Mouse (Mus musculus) neural tube, embryonic 13.5 days (tissue): ENCODE measurements around the gene Gm20388. TPM values are rescaled to one million over a fixed set of nuclear protein-coding genes. Genes with fewer than 3 reads are reported as not detected.
A peak's percentile ranks its signal among the peaks of the same experiment; 100 is the strongest.
"Not testable (repeated sequence)": the region's sequence is repeated elsewhere in the genome, so short reads cannot be mapped to it uniquely, and the experiment has no call there.

Experiments
- ATAC-seq: fragments of 200-750 bp; cut with Nextera tagmentation; 2 replicates; pipeline ENCODE4 v1.8.0; 2017; ENCODE audit warnings: low read depth, mild to moderate bottlenecking, moderate TSS enrichment, moderate library complexity
- H3K27ac ChIP-seq: fragments of 300-500 bp; sonication (generic); replicated peaks from 2 replicates; pipeline ENCODE4 v1.5.1; 2015; ENCODE audit warnings: moderate library complexity, mild to moderate bottlenecking, inconsistent platforms
- H3K27me3 ChIP-seq: fragments of 300-500 bp; sonication (generic); 2 replicates; pipeline ENCODE4 v1.6.1; 2015; ENCODE audit warnings: mild to moderate bottlenecking, inconsistent platforms
- H3K36me3 ChIP-seq: fragments of 300-500 bp; sonication (generic); 2 replicates; pipeline ENCODE4 v1.6.1; 2015; ENCODE audit warnings: mild to moderate bottlenecking, inconsistent platforms
- H3K4me1 ChIP-seq: fragments of 300-500 bp; sonication (generic); replicated peaks from 2 replicates; pipeline ENCODE4 v1.6.1; 2015; ENCODE audit warnings: inconsistent platforms
- H3K4me2 ChIP-seq: fragments of 300-500 bp; sonication (generic); 2 replicates; pipeline ENCODE4 v1.6.1; 2015; ENCODE audit warnings: inconsistent platforms, mild to moderate bottlenecking, moderate library complexity
- H3K4me3 ChIP-seq: fragments of 300-500 bp; sonication (generic); 2 replicates; pipeline ENCODE4 v1.5.1; 2015; ENCODE audit warnings: mild to moderate bottlenecking, inconsistent platforms
- H3K9ac ChIP-seq: fragments of 300-500 bp; sonication (generic); 2 replicates; pipeline ENCODE4 v1.6.1; 2015; ENCODE audit warnings: moderate library complexity, mild to moderate bottlenecking, inconsistent platforms
- H3K9me3 ChIP-seq: fragments of 300-500 bp; sonication (generic); 2 replicates; pipeline ENCODE4 v1.6.1; 2016; ENCODE audit warnings: inconsistent platforms
- WGBS: fragments of 180-500 bp; shearing (Covaris S2); methylation state at CpG from one replicate; pipeline ENCODE4 v1.1.7; 2015; 5-methylcytosine and 5-hydroxymethylcytosine counted together
- polyA plus RNA-seq: library from polyadenylated mRNA; unstranded; fragments of >200 nt; fragmentation: Nextera tagmentation; extraction: Ambion mirVana; gene quantifications from 2 replicates; pipeline ENCODE4 v1.2.1, GENCODE M21; 2015

Gm20388 gene
- polyA plus RNA-seq, 1 experiment from 2014 or later: 0.27 TPM

DNA sequence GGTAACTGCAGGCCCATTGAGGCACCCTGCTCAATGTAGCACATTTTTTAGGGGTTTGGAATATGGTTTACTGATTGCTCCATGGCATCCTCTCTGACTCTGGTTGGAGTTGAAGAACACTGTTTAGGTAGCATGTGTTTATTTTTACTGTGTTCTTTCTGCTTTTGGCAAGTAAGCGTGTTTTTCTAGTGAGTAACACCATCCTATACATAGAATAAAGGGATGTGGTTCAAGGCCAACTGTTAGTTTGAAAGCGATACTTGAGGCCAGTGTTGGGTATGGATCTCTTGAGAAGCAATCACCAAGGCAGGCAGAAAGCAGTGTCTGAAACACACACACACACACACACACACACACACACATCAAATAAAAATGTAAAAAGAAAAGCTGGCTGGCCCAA lies 3277.4 kb downstream of the Gm20388 start:
- H3K4me1 ChIP-seq: 0 out of 2 replicates have a peak, but pooled peaks cover 4% of the 10 kb centered on the region
- H3K36me3 ChIP-seq: no peaks in the 10 kb centered on the region
- no peak for ATAC-seq
- no peak overlapping the region for H3K4me3 ChIP-seq
- H3K9ac ChIP-seq: no peak overlapping the region
- H3K4me2 ChIP-seq: no peak overlapping the region
- no peak overlapping the region for H3K27ac ChIP-seq
- H3K9me3 ChIP-seq: no peaks in the 10 kb centered on the region
- WGBS: 90% methylated on average over 2 of the region's 2 CpGs
- no peaks in the 10 kb centered on the region for H3K27me3 ChIP-seq

DNA sequence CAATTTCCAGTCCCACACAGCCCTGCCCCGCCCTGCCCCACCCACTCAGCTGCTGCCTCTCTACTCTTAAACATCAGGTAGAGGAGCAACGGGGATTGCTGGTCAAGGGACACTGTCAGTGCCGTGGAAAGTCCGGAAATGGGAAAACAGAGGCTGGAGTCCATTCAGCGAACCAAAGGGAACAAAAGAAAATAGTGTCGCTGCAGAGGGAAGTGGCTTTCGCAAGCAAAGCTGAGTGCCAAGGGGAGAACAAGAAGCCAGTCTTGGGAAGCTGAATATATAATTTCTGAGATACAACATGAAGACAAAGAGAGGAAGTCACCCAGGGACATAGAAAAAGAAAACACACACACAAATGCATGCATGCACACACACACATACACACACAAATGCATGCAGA lies 3278.2 kb downstream of the Gm20388 start:
- no peak overlapping the region for H3K27ac ChIP-seq
- H3K27me3 ChIP-seq: no peaks in the 10 kb centered on the region
- 0 out of 2 replicates have a peak, but pooled peaks cover 4% of the 10 kb centered on the region for H3K4me1 ChIP-seq
- no peak overlapping the region for H3K4me2 ChIP-seq
- H3K9ac ChIP-seq: no peak overlapping the region
- H3K4me3 ChIP-seq: no peak overlapping the region
- no peak for ATAC-seq
- H3K36me3 ChIP-seq: no peaks in the 10 kb centered on the region
- H3K9me3 ChIP-seq: no peaks in the 10 kb centered on the region
- WGBS: 80% methylated on average over 7 of the region's 7 CpGs

DNA sequence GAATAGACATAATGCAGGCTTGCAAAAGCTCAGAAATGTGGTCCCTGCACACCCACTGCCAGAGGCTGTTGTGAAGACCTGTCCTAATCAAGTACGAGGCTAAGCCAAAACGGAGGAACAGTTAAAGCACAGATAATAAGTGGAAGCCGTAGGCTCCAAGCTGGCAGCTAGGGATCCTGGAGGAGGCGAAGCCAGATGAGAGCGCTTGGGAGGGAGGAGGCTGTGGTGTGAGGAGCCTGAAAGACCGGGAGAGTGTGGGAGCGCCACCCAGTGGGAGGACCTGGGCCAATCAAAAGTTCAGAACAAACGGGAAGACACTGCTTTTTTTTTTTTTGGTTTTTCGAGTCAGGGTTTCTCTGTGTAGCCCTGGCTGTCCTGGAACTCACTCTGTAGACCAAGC lies 3280.0 kb downstream of the Gm20388 start:
- H3K9me3 ChIP-seq: no peaks in the 10 kb centered on the region
- 3% methylated on average over 9 of the region's 9 CpGs for WGBS
- no peaks in the 10 kb centered on the region for H3K27me3 ChIP-seq
- no peak overlapping the region for H3K9ac ChIP-seq
- no peaks in the 10 kb centered on the region for H3K36me3 ChIP-seq
- H3K4me2 ChIP-seq: no peak overlapping the region
- no peak for ATAC-seq
- no peak overlapping the region for H3K4me3 ChIP-seq
- H3K27ac ChIP-seq: no peak overlapping the region
- H3K4me1 ChIP-seq: 0 out of 2 replicates have a peak, but pooled peaks cover 4% of the 10 kb centered on the region

DNA sequence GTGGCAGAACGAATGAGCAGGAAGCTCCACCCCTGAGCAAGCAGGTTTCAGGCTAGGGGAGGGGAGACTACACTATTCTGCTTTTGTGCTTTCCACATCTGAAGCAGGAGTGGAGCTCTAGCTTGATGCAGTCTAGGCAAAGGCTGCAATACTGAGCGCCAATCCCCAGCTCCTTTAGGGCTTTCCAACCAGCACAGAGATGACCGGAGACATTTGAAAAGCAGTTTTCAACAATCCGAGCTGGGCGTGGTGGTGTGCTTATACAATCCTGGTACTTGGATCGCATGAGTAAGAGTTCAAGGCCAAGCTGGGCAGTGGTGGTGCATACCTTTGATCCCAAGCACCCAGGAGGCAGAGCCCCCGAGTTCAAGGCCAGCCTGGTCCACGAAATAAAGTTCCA lies 3281.3 kb downstream of the Gm20388 start:
- H3K27me3 ChIP-seq: no peaks in the 10 kb centered on the region
- 62% methylated on average over 8 of the region's 8 CpGs for WGBS

DNA sequence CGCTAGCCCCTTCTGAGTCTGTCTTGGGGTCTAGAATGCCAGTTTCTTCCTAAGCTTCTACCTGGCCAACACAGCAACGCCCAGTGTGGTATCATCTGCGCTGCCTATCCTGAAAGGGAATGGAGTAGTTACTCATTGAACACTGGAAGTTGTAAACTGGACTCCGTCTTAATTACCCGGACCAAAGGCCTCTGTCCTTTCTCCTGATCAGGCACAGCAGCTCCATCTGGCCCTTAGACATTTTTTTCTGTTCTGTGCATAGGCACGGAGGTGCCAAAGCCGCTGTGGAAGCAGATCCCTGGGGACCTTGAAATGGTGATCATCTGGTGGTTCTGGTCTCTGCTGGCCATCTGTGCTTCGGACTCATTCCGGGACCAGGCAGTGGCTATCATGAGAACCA lies 3283.1 kb downstream of the Gm20388 start:
- H3K4me3 ChIP-seq: no peak overlapping the region
- no peaks in the 10 kb centered on the region for H3K36me3 ChIP-seq
- no peaks in the 10 kb centered on the region for H3K27me3 ChIP-seq
- no peak overlapping the region for H3K27ac ChIP-seq
- no peak for ATAC-seq
- H3K4me2 ChIP-seq: no peak overlapping the region
- H3K9me3 ChIP-seq: no peaks in the 10 kb centered on the region
- H3K9ac ChIP-seq: no peak overlapping the region
- 69% methylated on average over 9 of the region's 9 CpGs for WGBS
- 0 out of 2 replicates have a peak, but pooled peaks cover 4% of the 10 kb centered on the region for H3K4me1 ChIP-seq

More for the DNA sequence above, 3281.3 kb downstream of the Gm20388 start:
- Histone ChIP-seq H3K4me2 (no peak overlapping the region), H3K4me1 (0 out of 2 replicates have a peak, but pooled peaks cover 4% of the 10 kb centered on the region), H3K4me3 (no peak overlapping the region), H3K9me3 (no peaks in the 10 kb centered on the region), H3K27ac (no peak overlapping the region), H3K9ac (no peak overlapping the region), H3K36me3 (no peaks in the 10 kb centered on the region)
- ATAC-seq: no peak

DNA sequence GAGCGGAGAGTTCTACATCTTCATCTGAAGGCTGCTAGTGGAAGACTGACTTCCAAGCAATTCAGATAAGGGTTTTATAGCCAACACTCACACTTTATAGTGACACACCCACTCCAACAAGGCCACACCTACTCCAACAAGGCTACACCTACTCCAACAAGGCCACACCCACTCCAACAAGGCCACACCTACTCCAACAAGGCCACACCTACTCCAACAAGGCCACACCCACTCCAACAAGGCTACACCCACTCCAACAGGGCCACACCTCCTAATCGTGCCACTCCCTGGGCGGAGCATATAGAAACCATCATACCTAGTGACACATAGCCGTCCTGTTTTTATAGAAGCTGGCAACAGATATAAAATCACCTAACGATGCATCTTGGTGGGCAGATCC lies 3286.4 kb downstream of the Gm20388 start:
- not testable (repeated sequence) for H3K36me3 ChIP-seq, H3K9me3 ChIP-seq, H3K27me3 ChIP-seq, ATAC-seq, H3K27ac ChIP-seq, H3K4me1 ChIP-seq, H3K4me2 ChIP-seq, H3K9ac ChIP-seq, H3K4me3 ChIP-seq
- 70% methylated on average over 5 of the region's 5 CpGs for WGBS

DNA sequence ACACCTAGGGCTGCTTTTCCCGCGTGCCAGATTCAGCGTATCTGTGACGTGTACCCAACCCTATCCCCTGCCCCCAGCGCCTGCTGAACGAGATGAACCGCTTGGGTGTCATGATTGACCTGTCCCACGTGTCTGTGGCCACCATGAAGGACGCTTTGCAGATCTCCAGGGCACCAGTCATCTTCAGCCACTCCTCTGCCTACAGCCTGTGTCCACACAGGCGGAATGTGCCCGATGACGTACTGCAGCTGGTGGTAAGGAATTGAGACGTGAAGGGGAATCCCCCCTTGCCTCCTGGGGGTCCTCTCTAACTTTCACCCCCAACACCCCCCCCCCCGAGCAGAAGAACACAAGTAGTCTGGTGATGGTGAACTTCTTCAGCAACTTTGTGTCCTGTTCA lies 3289.2 kb downstream of the Gm20388 start:
- no peaks in the 10 kb centered on the region; the same call in 1 of the 2 replicates for H3K27me3 ChIP-seq
- WGBS: 77% methylated on average over 14 of the region's 14 CpGs
- H3K36me3 ChIP-seq: peaks cover 12% of the 10 kb centered on the region
- no peak overlapping the region for H3K9ac ChIP-seq
- H3K9me3 ChIP-seq: no peaks in the 10 kb centered on the region
- H3K4me3 ChIP-seq: no peak overlapping the region
- no peak for ATAC-seq
- no peak overlapping the region for H3K4me2 ChIP-seq
- peaks cover 5% of the 10 kb centered on the region; the same call in 1 of the 2 replicates for H3K4me1 ChIP-seq
- H3K27ac ChIP-seq: no peak overlapping the region

DNA sequence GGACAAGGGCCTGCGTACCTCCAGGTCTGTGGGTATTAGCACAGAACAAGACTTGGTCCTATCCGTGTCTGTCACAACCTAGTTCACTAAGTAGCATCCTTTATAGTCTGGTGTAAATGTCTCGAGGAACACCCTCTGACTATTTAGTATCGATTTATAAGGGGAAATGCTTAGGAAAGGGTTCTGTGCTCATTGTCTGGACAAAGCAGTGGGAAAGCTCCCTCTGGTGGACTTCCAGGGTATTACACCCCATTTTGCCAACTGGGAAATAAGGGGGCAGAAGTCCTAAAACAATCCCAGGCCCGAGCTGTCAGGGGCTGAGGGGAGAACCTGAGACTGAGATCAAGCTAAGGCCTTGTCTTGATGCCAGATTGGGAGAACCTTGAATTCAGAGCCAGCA lies 3291.6 kb downstream of the Gm20388 start:
- ATAC-seq: peak; percentile 57
- 23% methylated on average over 5 of the region's 5 CpGs for WGBS
- no peak overlapping the region for H3K9ac ChIP-seq

DNA sequence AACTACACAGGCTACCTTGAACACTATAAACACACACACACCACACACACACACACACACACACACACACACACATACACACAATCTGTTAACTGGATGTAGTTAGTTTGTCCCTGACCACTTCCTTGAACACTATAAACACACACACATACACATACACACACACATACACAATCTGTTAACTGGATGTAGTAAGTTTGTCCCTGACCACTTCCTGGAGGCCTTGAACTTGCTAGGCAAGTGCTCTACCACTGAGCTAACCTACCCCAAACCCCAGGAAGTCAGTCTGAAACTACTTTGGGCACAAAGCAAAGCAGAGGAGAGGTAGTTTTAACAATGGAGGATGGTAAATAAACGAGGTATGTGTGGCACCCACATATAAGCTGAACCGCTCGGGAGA lies 3292.9 kb downstream of the Gm20388 start:
- Histone ChIP-seq H3K9ac (no peak overlapping the region), H3K4me3 (no peak overlapping the region), H3K27ac (no peak overlapping the region), H3K36me3 (peaks cover 45% of the 10 kb centered on the region), H3K9me3 (no peaks in the 10 kb centered on the region), H3K27me3 (no peaks in the 10 kb centered on the region; the same call in 1 of the 2 replicates), H3K4me1 (peaks cover 5% of the 10 kb centered on the region; the same call in 1 of the 2 replicates), H3K4me2 (no peak overlapping the region)
- WGBS: 92% methylated on average over 3 of the region's 3 CpGs
- no peak for ATAC-seq

More for the DNA sequence above, 3291.6 kb downstream of the Gm20388 start:
- Histone ChIP-seq H3K4me2 (no peak overlapping the region), H3K27ac (no peak overlapping the region), H3K4me1 (peaks cover 5% of the 10 kb centered on the region; the same call in 1 of the 2 replicates), H3K4me3 (no peak overlapping the region), H3K27me3 (no peaks in the 10 kb centered on the region; the same call in 1 of the 2 replicates), H3K9me3 (no peaks in the 10 kb centered on the region), H3K36me3 (peaks cover 33% of the 10 kb centered on the region)

DNA sequence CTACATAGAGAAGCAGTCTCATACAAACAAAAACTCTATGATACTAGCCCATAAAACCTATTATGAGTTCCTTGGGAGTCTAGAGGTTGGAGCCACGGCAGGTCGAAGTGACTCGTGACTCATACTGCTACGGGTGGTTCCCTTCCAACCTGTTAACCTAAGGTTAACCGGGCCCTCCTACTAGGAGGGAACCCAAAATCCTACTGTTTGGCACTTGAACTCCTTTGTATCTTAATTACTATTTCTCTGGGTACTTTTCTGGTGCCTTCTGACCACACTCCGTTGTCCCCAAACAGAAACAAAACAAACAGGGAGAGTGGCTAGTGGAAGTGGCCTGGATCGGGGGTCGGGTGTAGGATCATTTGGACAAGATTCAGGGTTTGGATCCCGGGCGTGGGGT lies 3301.2 kb downstream of the Gm20388 start:
- peak overlapping the region; percentile 92 for H3K4me2 ChIP-seq
- ATAC-seq: no peak; the same call in 1 of the 2 replicates

DNA sequence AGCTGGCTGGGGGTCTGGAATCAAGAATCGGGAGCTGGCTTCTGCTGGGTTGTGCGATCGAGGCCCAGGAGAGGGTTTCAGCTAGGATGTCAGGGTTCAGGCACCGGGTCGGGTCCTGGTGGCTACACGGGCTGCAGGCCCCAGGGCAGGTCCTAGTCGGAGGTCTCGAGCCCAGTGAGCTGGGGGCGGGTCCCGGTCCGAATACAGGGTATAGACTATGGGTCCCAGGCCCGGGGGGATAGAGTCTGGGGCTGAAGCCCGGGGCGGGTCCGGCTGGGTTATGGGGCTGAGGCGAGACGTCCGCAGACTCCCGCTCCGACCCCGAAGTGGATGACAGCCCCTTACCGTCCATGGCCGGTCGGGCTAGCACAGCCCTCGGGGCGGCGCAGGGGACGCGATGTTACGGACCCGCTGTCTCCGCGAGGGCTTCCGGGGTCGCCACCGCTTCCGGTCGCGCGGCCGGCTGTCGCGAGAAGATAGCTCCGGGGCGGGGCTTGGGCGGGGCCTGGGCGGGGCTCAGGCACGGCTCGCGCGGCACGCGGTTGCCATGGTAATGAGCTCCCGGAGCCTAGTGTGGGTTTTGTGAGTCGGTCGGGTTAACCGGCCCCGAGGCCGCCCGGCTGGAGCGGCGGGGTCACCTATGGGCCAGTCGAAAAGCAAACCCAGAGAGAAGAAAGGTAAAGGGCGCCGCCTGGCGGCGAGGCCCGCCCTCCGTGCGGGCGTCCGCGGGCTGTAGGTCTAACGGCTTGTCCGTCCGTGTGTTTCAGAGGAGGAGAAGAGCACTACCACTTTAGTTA lies 3301.9 kb downstream of the Gm20388 start, which contains the start of the genes Chmp1a and Spata33:
Chmp1a (minus strand) TSS at position 443 of the 797 bp plus-strand sequence.
Spata33 (plus strand) TSS at position 512 of the 797 bp plus-strand sequence.
- Histone ChIP-seq H3K4me3 (peak within 1 kb of the TSS; percentile 97), H3K4me1 (peaks cover 26% of the 10 kb centered on the region), H3K27ac (peak within 1 kb of the TSS; percentile 69), H3K4me2 (peak within 1 kb of the TSS; percentile 92), H3K9me3 (no peaks in the 10 kb centered on the region), H3K36me3 (peaks cover 31% of the 10 kb centered on the region), H3K27me3 (no peaks in the 10 kb centered on the region), H3K9ac (peak within 1 kb of the TSS; percentile 99)
- peak; percentile 94 for ATAC-seq
- WGBS: under 1% methylated on average over 61 of the region's 76 CpGs

More for the DNA sequence above, 3301.2 kb downstream of the Gm20388 start:
- H3K36me3 ChIP-seq: peaks cover 37% of the 10 kb centered on the region
- no peaks in the 10 kb centered on the region for H3K9me3 ChIP-seq
- peaks cover 26% of the 10 kb centered on the region for H3K4me1 ChIP-seq
- peak overlapping the region; percentile 99 for H3K9ac ChIP-seq
- H3K27me3 ChIP-seq: no peaks in the 10 kb centered on the region
- peak overlapping the region; percentile 69; the same call in 1 of the 2 replicates for H3K27ac ChIP-seq
- peak overlapping the region; percentile 97 for H3K4me3 ChIP-seq
- 46% methylated on average over 10 of the region's 10 CpGs for WGBS

DNA sequence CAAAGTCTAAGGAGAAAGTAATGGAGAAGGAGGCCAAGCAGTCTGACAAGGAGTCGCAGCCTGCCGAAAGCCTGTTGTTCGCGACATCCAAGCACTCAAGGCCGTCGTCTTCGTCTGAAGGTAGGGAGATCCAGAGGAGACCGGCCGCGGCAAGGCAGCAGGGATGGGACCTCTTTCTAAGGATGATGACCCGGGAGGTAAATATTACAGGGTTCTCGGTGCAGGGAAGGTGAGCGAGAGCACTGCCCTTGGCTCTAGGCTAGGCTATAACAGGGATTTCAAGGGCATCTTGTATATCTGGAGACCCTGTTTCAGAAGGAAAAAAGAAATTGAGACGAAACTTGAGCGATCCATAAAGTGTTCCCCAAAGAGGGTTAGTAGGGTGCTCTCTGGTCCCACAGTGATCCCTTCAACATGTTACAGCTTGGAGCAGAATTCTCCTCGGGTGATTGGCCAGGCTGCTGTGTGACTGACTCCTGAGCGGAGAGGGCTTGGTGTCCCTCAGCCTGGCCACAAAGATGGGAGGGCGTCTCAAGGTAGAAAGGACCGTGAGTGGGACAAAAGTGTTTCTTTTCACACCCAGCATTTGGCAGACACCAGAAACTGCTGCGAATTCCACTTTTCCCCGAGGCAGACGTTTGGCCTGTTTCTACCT lies 3302.6 kb downstream of the Gm20388 start:
- Histone ChIP-seq H3K9ac (peak overlapping the region; percentile 99), H3K27me3 (no peaks in the 10 kb centered on the region), H3K4me2 (peak overlapping the region; percentile 92), H3K36me3 (peaks cover 24% of the 10 kb centered on the region), H3K27ac (peak overlapping the region; percentile 69), H3K9me3 (no peaks in the 10 kb centered on the region), H3K4me3 (peak overlapping the region; percentile 97), H3K4me1 (peaks cover 26% of the 10 kb centered on the region)
- peak; percentile 30; the same call in 1 of the 2 replicates for ATAC-seq
- 22% methylated on average over 22 of the region's 22 CpGs for WGBS
